15 mouse cellular contexts compared by ENCODE assay signal in genomic region chr11:3935135-3935534, GRCm38 (mm10). TPM values are rescaled to one million over a fixed set of nuclear protein-coding genes. Genes with fewer than 3 reads are reported as not detected.
"Had no signal": no experiment of that assay in that cellular context is flagged by ENCODE, and none has a peak within 500 bp of the region (broad histone marks: within the 10 kb centered on the region; RNA-seq: fewer than 3 reads in every experiment).

No protein-coding gene starts in this region.

- ATAC-seq: hindbrain, embryonic 16.5 days; inflammation-experienced regulatory T-cells, adult 6 months; midbrain, embryonic 16.5 days had no signal

- H3K4me2 ChIP-seq: limb, embryonic 13.5 days; midbrain, embryonic 12.5 days had no signal

- H3K36me3 ChIP-seq: limb, embryonic 13.5 days; midbrain, embryonic 12.5 days had no signal

- H3K27ac ChIP-seq: kidney, postnatal 0 days; layer of hippocampus, adult 2 months; limb, embryonic 13.5 days; liver, embryonic 14.5 days; midbrain, embryonic 12.5 days; stomach, postnatal 0 days had no signal

- H3K9me3 ChIP-seq: limb, embryonic 13.5 days; midbrain, embryonic 12.5 days had no signal

- DNase-seq: left cerebral cortex, postnatal 4 days; lung, adult 18-20 months; right cerebral cortex, postnatal 14 days; thymus, adult 2 months; thymus, postnatal 25 days had no signal

- H3K9ac ChIP-seq: limb, embryonic 13.5 days; liver, embryonic 14.5 days; midbrain, embryonic 12.5 days had no signal

- H3K4me3 ChIP-seq: layer of hippocampus, adult 2 months; limb, embryonic 13.5 days; midbrain, embryonic 12.5 days had no signal

RNA-seq across cellular contexts. Expression of gene 4921536K21Rik, which starts 40.2 kb away (rescaled TPM):
- polyA plus RNA-seq: inflammation-experienced regulatory T-cells, adult 6 months; liver, adult 2 months had no signal
